Mouse (Mus musculus) urinary bladder, postnatal 36 days (tissue): ENCODE measurements around the gene S100a2.

Experiments used
- DNase-seq, 2 experiments: peaks; one replicate each; pipeline ENCODE4 v3.0.0; 2022; ENCODE audit warnings: low spot score in 2 of 2, mixed read lengths in 1 of 2

Gene S100a2

GRCm38 (mm10) chr3:90615911-90616310 is 25.9 kb downstream of the S100a2 start:
- DNase-seq: no peak

- DNase-seq: no peak
These were observed 27.5 kb downstream of the S100a2 start for GRCm38 (mm10) chr3:90617586-90617985.

DNA sequence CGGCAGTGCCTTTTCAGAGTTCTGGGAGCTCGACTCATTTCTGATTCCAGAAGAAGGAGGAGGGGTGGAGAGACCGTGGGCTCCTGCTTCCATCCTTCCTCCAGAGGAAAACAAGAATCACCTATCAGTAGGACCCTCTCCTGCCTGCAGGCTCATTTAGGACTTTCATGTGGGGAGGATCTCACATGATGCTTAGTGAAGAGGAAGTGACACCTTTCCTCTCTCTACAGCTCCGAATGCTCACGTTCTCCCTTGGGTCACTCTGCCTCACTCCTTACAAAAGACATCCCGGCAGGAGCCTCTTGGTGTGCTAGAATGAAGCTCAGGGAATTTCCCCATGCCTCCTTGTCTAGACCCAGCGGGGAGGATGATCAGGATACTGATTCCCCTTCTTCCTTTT is 31.5 kb downstream of the S100a2 start:
- DNase-seq: no peak

DNA sequence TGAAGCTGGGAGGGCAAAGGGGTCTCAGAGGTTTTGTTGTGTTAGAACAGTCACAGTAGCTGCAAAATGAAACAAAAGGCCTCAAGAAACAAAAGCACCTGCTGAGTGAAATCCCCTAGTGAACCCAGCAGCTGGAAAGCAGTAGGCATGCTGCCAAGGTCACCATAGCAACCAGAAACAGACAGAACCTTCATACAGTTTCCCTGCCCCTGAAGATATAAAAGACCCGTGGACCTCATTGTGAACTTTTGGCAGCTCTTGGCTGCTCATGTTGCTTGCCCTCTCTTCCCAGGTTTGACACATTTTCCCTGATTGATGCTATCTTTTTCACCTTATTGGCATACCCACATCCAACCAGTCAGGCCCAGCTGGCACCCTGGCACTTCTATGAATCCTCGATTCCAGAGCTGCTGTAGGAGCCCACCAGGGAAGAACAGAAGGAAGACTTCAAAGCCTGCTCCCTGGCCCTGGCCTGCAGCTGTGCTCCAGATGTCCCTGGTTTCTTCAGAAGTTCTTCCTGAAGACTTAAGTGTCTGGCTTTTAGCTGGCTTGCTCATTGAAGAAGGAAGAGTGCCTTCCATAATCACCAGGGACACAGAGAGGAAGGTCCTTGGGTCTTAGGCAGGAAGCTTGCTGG is 33.5 kb downstream of the S100a2 start:
- DNase-seq: no peak

GRCm38 (mm10) chr3:90625496-90625895 is 35.4 kb downstream of the S100a2 start:
- no peak for DNase-seq

- DNase-seq: no peak
These were observed 36.4 kb downstream of the S100a2 start for GRCm38 (mm10) chr3:90626266-90627021.

DNA sequence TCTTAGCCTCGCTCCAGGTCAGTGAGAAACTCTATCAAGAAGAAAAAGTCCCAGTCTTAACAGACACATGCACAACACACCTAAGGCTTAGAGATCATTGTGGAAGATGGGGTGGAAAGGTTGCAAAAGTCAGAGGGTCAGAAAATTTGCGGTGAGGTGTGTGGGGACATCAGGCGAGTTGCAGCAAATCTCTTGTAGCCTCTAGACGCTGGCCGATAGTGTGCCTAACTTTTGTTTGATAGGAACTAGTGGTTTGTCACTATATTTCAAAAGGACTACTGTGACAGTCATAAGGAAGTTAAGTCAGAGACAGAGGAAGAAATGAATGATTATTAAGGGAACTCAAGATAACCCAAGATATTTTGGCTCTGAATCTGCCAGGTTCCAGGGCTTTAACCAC is 37.3 kb downstream of the S100a2 start:
- no peak for DNase-seq

DNA sequence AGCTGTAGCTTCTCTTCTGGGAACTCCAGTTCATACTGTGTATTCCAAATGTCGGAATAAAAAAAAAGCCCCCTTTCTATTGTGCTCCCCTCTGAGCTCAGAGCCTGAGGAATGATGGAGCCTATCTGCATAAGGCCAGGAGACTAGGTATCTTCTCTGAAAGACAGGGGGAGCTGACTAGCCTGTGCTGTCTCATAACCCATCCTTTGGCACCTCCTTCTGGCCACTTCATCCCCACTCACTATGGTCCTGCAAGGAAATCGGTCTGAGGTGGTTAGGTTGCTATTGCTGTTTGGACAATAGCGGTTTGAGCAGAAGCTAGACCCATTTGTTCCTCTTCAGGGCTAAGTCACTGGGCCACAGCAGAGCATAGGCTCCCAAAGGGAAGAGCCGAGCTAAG is 37.8 kb downstream of the S100a2 start:
- no peak for DNase-seq

DNA sequence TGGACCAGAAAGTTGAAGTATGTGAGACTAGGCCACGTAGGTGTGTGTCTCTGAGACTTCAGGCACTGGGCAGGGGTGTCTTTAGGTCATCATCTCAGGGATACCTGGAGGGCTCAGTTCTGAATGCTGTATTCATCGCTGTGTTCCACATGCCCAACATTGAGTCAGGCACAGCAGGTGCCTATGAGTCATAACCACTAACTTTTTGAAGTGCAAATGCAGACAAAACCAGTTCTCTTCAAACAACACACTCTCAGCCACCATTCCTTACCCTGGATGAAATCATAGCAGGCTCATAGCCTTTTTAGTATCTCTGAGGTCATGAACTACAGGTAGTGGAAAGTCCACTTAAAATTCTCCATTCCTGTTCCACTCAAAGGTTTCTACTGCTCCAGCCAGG is 39.3 kb downstream of the S100a2 start:
- DNase-seq: no peak

GRCm38 (mm10) chr3:90631984-90632383 is 41.9 kb downstream of the S100a2 start:
- DNase-seq: no peak

- DNase-seq: no peak
These were observed 48.6 kb downstream of the S100a2 start for GRCm38 (mm10) chr3:90638511-90639275.

DNA sequence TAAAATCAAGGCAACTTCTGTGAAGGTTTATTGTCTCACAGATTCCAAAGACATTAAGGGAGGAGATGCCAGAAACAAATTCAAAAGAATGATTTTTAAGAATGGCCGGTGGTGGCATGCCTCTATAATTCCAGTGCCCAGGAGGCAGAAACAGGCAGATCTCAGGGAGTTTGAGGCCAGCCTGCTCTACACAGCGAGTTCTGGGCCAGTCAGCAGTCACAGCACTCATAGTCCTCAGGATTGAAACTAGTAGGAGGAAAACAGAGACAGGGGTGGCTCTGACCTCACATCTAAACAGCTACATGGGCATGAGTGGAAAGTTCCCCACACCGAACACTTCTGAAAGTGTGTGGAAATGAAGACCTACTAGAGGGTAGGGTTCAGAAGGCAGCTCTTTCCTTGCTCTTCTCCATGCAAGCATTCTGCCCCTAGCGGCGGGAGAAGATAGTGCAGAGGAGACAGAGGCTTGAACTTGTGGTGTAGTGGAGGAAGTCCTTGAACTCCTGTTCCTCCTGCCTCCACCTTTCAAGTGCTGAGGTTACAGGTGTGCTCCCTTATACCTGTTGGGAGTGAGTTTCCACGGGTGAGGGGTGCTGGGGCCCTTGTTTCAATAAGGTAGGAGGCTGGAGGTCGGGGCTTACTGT is 49.6 kb downstream of the S100a2 start:
- DNase-seq: no peak

- no peak for DNase-seq
These were observed 50.9 kb downstream of the S100a2 start for GRCm38 (mm10) chr3:90640981-90641380.
